Mouse (Mus musculus): ENCODE results near the gene Ski. TPM values are rescaled to one million over a fixed set of nuclear protein-coding genes. Genes with fewer than 3 reads are reported as not detected.

Gene Ski
- polyA plus RNA-seq, 1 experiment from 2014 or later, result 59.8 TPM

GRCm38 (mm10) chr4:155205919-155206318 is 16.5 kb downstream of the Ski start:
- in situ Hi-C loops (cut with MboI; ENCODE audit: low pct_unique_long_range_greater_than_20kb), result no loop called here
- no peak for DNase-seq (ENCODE audit: low read depth, low spot score)
- ChIA-PET CTCF (no interaction called here), POLR2A (no interaction called here)
- no peak for ATAC-seq
- H3K27me3 ChIP-seq, result no peaks in the 10 kb centered on the region
- TF ChIP-seq CTCF (IDR thresholded peaks at IDR 0.05), result no peak

GRCm38 (mm10) chr4:155201764-155202163 is 20.6 kb downstream of the Ski start:
- ChIA-PET CTCF (no interaction called here), POLR2A (no interaction called here)
- TF ChIP-seq CTCF (IDR thresholded peaks at IDR 0.05), result no peak
- no peak for DNase-seq (ENCODE audit: low read depth, low spot score)
- H3K27me3 ChIP-seq, result no peaks in the 10 kb centered on the region
- in situ Hi-C loops (cut with MboI; ENCODE audit: low pct_unique_long_range_greater_than_20kb), result no loop called here
- no peak for ATAC-seq

- ChIA-PET POLR2A (no interaction called here), CTCF (no interaction called here)
- in situ Hi-C loops (cut with MboI; ENCODE audit: low pct_unique_long_range_greater_than_20kb), result no loop called here
- no peaks in the 10 kb centered on the region for H3K27me3 ChIP-seq
- DNase-seq (ENCODE audit: low read depth, low spot score) (no peak), ATAC-seq (peak; percentile 17)
- no peak for TF ChIP-seq CTCF (IDR thresholded peaks at IDR 0.05)
Observed at GRCm38 (mm10) chr4:155200861-155201390, 21.5 kb downstream of the Ski start.

- TF ChIP-seq CTCF (IDR thresholded peaks at IDR 0.05), result no peak
- no peaks in the 10 kb centered on the region for H3K27me3 ChIP-seq
- in situ Hi-C loops (cut with MboI; ENCODE audit: low pct_unique_long_range_greater_than_20kb), result no loop called here
- POLR2A ChIA-PET, result no interaction called here
- no peak for ATAC-seq
- CTCF ChIA-PET, result interaction anchor here (1.4 kb wide), 1 partner anchor 38 kb away, joined by 3 read pairs; no protein-coding TSS in a partner anchor
- DNase-seq (ENCODE audit: low read depth, low spot score), result no peak
Observed at GRCm38 (mm10) chr4:155197726-155198125, 24.7 kb downstream of the Ski start.

- no peak for TF ChIP-seq CTCF (IDR thresholded peaks at IDR 0.05)
- no peaks in the 10 kb centered on the region for H3K27me3 ChIP-seq
- DNase-seq (ENCODE audit: low read depth, low spot score), result no peak
- POLR2A ChIA-PET, result no interaction called here
- no peak for ATAC-seq
- in situ Hi-C loops (cut with MboI; ENCODE audit: low pct_unique_long_range_greater_than_20kb), result no loop called here
- CTCF ChIA-PET, result no interaction called here
Observed at GRCm38 (mm10) chr4:155195204-155195603, 27.2 kb downstream of the Ski start.

GRCm38 (mm10) chr4:155190275-155190674 is 32.1 kb downstream of the Ski start:
- DNase-seq (ENCODE audit: low read depth, low spot score), result no peak
- TF ChIP-seq CTCF (IDR thresholded peaks at IDR 0.05), result no peak
- no peak for ATAC-seq
- no peaks in the 10 kb centered on the region for H3K27me3 ChIP-seq
- in situ Hi-C loops (cut with MboI; ENCODE audit: low pct_unique_long_range_greater_than_20kb), result no loop called here
- POLR2A ChIA-PET, result no interaction called here
- CTCF ChIA-PET, result no interaction called here

GRCm38 (mm10) chr4:155189711-155190139 is 32.7 kb downstream of the Ski start:
- DNase-seq (ENCODE audit: low read depth, low spot score) (no peak), ATAC-seq (no peak)
- no peaks in the 10 kb centered on the region for H3K27me3 ChIP-seq
- in situ Hi-C loops (cut with MboI; ENCODE audit: low pct_unique_long_range_greater_than_20kb), result no loop called here
- ChIA-PET POLR2A (no interaction called here), CTCF (interaction anchor here (1.1 kb wide), 1 partner anchor 18 kb away, joined by 3 read pairs; no protein-coding TSS in a partner anchor)
- no peak for TF ChIP-seq CTCF (IDR thresholded peaks at IDR 0.05)

GRCm38 (mm10) chr4:155188803-155189202 is 33.6 kb downstream of the Ski start:
- TF ChIP-seq CTCF (IDR thresholded peaks at IDR 0.05), result no peak
- POLR2A ChIA-PET, result interaction anchor here (0.7 kb wide), 1 partner anchor 611 kb away, joined by 5 read pairs; no protein-coding TSS in a partner anchor
- in situ Hi-C loops (cut with MboI; ENCODE audit: low pct_unique_long_range_greater_than_20kb), result no loop called here
- H3K27me3 ChIP-seq, result no peaks in the 10 kb centered on the region
- ATAC-seq, result no peak
- no peak for DNase-seq (ENCODE audit: low read depth, low spot score)
- CTCF ChIA-PET, result interaction anchor here (1.1 kb wide), 1 partner anchor 19 kb away, joined by 3 read pairs; no protein-coding TSS in a partner anchor

- ChIA-PET CTCF (no interaction called here), POLR2A (interaction anchor here (0.7 kb wide), 1 partner anchor 610 kb away, joined by 5 read pairs; no protein-coding TSS in a partner anchor)
- in situ Hi-C loops (cut with MboI; ENCODE audit: low pct_unique_long_range_greater_than_20kb), result no loop called here
- TF ChIP-seq CTCF (IDR thresholded peaks at IDR 0.05), result no peak
- H3K27me3 ChIP-seq, result no peaks in the 10 kb centered on the region
- no peak for ATAC-seq
- no peak for DNase-seq (ENCODE audit: low read depth, low spot score)
Observed at GRCm38 (mm10) chr4:155188341-155188740, 34.1 kb downstream of the Ski start.

- no peak for TF ChIP-seq CTCF (IDR thresholded peaks at IDR 0.05)
- ChIA-PET POLR2A (no interaction called here), CTCF (no interaction called here)
- in situ Hi-C loops (cut with MboI; ENCODE audit: low pct_unique_long_range_greater_than_20kb), result no loop called here
- no peak for DNase-seq (ENCODE audit: low read depth, low spot score)
- no peak for ATAC-seq
- H3K27me3 ChIP-seq, result no peaks in the 10 kb centered on the region
Observed at GRCm38 (mm10) chr4:155187192-155187674, 35.2 kb downstream of the Ski start.

GRCm38 (mm10) chr4:155185845-155186244 is 36.5 kb downstream of the Ski start:
- DNase-seq (ENCODE audit: low read depth, low spot score) (no peak), ATAC-seq (no peak)
- H3K27me3 ChIP-seq, result no peaks in the 10 kb centered on the region

More at GRCm38 (mm10) chr4:155185845-155186244, 36.5 kb downstream of the Ski start:
- ChIA-PET POLR2A (no interaction called here), CTCF (interaction anchor here (1.0 kb wide), 1 partner anchor 32 kb away, joined by 4 read pairs; no protein-coding TSS in a partner anchor)
- TF ChIP-seq CTCF (IDR thresholded peaks at IDR 0.05), result no peak
- in situ Hi-C loops (cut with MboI; ENCODE audit: low pct_unique_long_range_greater_than_20kb), result no loop called here

Data from Patski (cell line).